Mouse (Mus musculus) c-Kit-negative CD71-positive TER-119-positive erythroid progenitor cells, embryonic 14.5 days (primary cell): Measurements from ENCODE around the gene Asb17.
A peak's percentile ranks its signal among the peaks of the same experiment; 100 is the strongest.
"Not testable (repeated sequence)": the region's sequence is repeated elsewhere in the genome, so short reads cannot be mapped to it uniquely, and the experiment has no call there.

Experiments used
- DNase-seq: peaks from one replicate; pipeline ENCODE4 v3.0.0-alpha.2; 2013; ENCODE audit warnings: low read depth, low spot score

The Asb17 gene

GRCm38 (mm10) chr3:153844030-153844429 lies at the start of gene Asb17:
TSS of gene Asb17 (plus strand) at chr3:153844209.
- DNase-seq: no peak

- no peak for DNase-seq
These were observed 46.4 kb upstream of the Asb17 start for GRCm38 (mm10) chr3:153797574-153797973.

GRCm38 (mm10) chr3:153799603-153800002 lies 44.4 kb upstream of the Asb17 start:
- DNase-seq: no peak

GRCm38 (mm10) chr3:153800690-153801089 lies 43.3 kb upstream of the Asb17 start:
- DNase-seq: no peak

GRCm38 (mm10) chr3:153801541-153801940 lies 42.5 kb upstream of the Asb17 start:
- no peak for DNase-seq

GRCm38 (mm10) chr3:153802640-153803039 lies 41.4 kb upstream of the Asb17 start:
- DNase-seq: peak; percentile 68

GRCm38 (mm10) chr3:153804032-153804431 lies 40.0 kb upstream of the Asb17 start:
- DNase-seq: no peak

GRCm38 (mm10) chr3:153806077-153806772 lies 37.8 kb upstream of the Asb17 start:
- peak; percentile 92 for DNase-seq

GRCm38 (mm10) chr3:153806773-153807443 lies 37.1 kb upstream of the Asb17 start:
- DNase-seq: no peak

- DNase-seq: no peak
These were observed 36.4 kb upstream of the Asb17 start for GRCm38 (mm10) chr3:153807444-153808149.

GRCm38 (mm10) chr3:153808406-153808805 lies 35.6 kb upstream of the Asb17 start:
- no peak for DNase-seq

GRCm38 (mm10) chr3:153814026-153814425 lies 30.0 kb upstream of the Asb17 start:
- DNase-seq: no peak

GRCm38 (mm10) chr3:153817376-153817890 lies 26.6 kb upstream of the Asb17 start:
- DNase-seq: no peak

GRCm38 (mm10) chr3:153818723-153819122 lies 25.3 kb upstream of the Asb17 start:
- DNase-seq: no peak

- DNase-seq: no peak
These were observed 24.6 kb upstream of the Asb17 start for GRCm38 (mm10) chr3:153819438-153819837.

- DNase-seq: no peak
These were observed 20.1 kb upstream of the Asb17 start for GRCm38 (mm10) chr3:153823671-153824515.

GRCm38 (mm10) chr3:153825197-153825596 lies 18.8 kb upstream of the Asb17 start:
- no peak for DNase-seq

GRCm38 (mm10) chr3:153826616-153827015 lies 17.4 kb upstream of the Asb17 start:
- no peak for DNase-seq

- not testable (repeated sequence) for DNase-seq
These were observed 14.2 kb upstream of the Asb17 start for GRCm38 (mm10) chr3:153829788-153830187.

- DNase-seq: no peak
These were observed 12.8 kb upstream of the Asb17 start for GRCm38 (mm10) chr3:153831014-153831872.
